Mouse (Mus musculus): ENCODE results near the gene Nabp2.

Gene Nabp2

GRCm38 (mm10) chr10:128359226-128359625 lies 52.1 kb downstream of the Nabp2 start:
- DNase-seq (ENCODE audit: low read depth, low spot score), result no peak

DNA sequence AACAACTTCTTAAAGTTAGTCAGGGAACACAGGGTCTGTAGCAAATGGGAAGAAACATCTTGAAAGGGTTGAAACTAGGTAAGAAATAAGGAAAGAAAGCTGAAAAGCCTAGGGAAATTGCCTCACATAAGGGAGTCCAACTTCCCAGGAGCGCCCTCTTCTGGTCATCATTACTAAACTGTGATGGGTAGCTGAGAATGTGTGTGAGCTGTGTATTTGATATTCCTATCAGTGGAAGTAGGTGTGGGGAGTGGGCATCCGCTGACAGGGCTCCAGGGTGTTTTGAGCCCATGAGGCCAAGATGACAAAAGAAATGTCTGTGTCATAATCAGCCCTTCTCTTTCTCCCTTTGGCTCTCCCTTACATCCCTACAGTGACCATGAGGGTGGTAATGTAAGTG lies 52.5 kb downstream of the Nabp2 start:
- DNase-seq (ENCODE audit: low read depth, low spot score), result no peak

All from brain, embryonic 18.5 days (tissue).